Mouse (Mus musculus) brain, embryonic 18.5 days (tissue): ENCODE data around the gene Bcl11a.

Experiments
- DNase-seq: peaks from one replicate; pipeline ENCODE4 v3.0.0-alpha.2; 2012; ENCODE audit warnings: low read depth, low spot score

The Bcl11a gene

DNA sequence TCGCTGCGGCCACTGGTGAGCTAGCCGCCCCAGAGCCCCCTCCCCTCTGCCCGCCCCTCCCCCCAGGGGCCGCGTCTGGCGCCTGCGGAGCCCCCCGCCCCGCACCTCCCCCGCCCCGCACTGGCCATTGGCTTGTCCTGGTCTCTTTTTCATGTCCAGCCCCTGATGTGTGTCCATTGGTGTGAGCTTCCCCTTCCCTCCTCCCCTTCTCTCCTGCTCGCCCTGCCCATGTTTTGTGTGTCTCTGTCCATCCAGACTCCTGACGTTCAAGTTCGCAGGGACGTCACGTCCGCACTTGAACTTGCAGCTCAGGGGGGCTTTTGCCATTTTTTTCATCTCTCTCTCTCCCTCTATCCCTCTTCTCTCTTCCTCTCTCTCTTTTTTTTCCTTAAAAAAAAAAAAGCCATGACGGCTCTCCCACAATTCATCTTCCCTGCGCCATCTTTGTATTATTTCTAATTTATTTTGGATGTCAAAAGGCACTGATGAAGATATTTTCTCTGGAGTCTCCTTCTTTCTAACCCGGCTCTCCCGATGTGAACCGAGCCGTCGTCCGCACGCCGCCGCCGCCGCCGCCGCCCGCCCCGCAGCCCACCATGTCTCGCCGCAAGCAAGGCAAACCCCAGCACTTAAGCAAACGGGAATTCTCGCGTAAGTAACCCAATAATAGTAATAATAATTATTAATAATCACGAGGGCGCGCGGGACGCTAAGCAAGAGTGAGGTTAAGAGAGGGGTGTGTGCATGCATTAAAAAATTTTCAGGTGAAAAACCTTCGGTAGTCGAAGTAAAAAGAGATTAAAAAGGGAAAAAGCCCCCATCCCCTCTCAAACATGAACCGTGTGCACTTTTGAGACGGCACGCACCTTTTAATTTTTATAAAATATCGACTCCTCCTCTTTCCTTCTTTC is at the start of gene Bcl11a:
Gene Bcl11a, plus strand, starts transcription at position 262 of the 911 bp plus-strand sequence.
- no peak for DNase-seq

DNA sequence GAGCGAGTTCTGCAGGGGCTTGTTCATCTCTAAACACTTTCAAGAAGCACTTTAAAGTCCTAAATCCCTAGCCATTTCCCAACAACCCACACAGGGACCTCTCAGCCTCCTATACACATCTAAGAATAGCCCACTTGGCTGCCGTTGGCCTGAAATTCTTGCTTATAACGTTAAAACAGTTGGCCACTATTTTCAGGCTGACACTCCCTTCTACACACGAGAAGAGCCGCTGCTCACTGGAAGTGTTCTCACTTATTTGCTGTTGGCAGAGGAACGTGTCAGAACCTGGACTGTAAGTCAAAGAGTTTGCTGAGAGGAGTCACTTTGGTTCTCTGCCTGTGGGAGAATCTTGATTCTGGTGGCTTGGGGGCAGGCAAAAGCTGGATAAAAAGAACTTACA is 33.8 kb upstream of the Bcl11a start:
- DNase-seq = no peak

DNA sequence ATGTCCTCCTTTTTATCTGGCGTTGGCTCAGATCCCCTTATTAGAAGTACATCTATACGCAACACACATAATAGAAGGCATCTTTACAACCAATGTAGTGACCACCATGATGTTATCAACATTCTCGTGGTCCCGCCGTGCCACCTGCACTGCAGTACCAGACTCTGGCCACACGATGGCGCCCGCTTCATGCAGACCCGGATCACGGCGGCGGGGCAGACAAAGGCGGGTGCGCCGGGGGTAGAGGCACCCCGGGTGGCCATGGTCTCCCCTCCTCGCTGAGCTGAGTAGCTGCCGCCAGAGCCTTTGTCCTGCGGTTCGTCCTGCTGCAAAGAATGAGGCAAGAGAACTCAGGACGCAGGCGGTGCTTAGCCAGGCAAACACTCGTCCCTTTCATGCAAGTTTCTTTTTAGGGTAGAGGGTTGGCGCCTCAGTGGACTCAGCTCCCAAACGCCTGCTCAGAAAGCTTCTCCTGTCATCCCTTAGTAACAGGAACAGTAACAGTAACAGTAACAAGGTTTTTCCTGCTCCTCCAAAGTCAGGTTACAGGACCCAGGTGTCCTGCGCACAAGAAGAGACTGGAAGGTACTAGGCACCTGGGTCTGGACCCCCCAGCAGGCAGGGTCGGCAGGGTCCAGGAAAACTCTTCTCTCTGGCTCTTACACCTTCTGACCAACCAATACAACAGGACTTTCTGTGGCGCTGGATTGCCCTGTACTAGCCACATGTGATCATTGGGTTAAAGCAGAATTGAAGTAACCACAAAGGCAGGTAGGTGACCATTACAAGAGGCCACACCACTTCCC is 28.4 kb upstream of the Bcl11a start:
- no peak for DNase-seq

DNA sequence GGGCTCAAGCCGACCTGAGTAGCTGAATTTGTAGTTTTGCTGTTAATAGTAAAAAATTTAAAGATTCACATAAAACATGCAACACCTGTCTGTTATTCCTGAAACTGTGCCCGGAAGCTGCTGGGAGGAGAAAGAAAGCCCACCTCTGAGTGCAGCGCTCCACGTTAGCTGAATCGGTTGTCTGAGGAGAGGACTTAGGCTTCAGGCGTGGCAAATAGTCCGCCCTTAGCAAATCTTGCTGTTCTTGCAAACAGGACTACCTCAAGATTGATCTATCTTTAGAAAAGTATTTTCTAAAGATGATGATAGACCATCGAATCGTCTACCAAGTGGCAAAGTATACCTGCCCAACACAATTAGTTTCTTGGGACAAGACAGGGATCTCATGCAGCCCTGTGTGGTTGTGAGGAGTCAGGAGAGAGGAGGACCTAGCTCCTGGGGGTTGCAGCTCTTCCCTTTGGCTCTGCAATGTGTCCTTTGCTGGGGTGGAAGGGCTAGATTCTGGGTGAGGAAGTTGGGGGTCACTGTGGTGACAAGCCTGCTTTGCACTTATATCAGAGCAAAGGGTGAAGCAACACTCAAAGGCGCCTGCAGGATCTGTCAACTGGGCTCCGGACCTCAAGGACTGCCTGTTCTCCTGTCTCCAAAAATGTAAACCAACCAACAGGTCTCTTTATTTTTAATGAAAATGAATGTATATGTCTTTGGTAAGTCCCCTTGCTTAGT is 27.7 kb upstream of the Bcl11a start:
- DNase-seq = no peak

DNA sequence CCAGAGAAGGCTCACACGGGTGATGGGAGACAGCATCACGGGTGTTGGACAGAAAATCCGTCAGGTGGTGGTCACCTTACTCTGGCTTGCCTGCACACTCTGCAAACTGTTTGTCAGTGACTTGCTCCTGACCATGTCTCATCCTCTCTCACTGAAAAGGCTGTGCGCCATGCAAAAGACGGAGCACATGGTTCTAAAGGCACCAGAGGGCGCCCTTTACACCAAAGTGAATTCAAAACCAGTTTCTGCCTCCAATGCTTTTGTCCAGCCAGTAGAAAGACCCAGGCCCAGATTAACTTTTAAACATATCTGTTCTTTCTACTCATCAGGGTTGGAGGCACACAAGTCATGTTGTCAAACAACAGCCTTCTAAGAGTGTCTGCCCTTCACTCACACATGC is 25.0 kb upstream of the Bcl11a start:
- no peak for DNase-seq

DNA sequence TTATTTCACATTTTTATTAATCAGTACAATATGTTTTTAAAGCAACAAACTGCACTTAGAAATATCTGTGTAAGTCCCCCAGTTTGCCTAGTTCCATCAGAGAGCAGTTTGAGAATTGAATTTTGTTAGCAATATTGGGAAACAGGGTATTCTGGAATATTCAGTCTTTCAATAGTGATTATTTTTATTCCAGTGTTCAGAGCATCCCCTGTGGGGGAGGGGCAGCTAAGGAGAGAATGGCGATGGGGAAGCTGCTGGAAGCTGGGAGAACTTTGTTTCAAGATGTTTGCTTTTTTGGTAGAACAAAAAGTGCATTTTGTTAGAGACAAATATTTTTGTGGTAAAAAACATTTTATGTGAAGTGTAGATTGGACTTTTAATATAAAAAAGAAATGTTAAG is 18.7 kb upstream of the Bcl11a start:
- DNase-seq = no peak

DNA sequence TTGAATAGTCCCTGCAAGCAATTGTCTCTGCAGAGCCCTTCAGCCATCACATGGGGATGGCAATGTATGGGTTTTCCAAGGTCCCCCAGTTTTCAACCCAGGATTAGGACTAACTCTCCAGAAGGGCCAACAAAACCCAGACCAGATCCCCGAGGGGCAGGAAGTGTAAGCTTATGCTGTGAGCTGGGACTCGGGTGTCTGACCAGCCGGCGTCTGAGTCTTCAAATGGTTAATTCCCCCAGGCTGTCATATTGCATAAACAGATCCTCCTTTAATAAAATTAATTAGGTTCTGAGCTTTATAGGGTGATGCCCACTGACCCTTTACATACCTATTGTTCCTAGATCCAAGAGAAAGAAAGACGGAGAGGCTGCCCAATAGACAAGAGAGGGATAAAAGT is 17.4 kb upstream of the Bcl11a start:
- no peak for DNase-seq

DNA sequence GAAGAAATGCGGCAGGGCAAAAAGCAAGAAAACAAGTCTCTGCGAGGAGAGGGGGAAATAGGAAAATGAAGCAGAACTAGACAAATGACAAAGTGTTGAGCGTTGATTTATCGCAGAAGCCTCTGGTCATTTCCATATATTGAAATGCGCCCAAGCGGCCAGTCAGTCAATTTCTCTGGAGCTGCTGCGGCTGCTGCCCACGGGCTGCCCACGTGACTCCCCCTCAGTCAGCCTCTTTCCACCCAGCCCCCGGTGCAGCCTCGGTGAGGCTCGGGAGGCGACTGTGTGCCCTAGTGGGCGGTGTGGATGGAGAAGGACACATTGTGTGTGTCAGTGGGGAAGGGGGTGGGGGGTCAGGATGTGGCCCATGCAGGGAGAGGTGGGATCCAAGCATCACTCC is 16.0 kb upstream of the Bcl11a start:
- no peak for DNase-seq

DNA sequence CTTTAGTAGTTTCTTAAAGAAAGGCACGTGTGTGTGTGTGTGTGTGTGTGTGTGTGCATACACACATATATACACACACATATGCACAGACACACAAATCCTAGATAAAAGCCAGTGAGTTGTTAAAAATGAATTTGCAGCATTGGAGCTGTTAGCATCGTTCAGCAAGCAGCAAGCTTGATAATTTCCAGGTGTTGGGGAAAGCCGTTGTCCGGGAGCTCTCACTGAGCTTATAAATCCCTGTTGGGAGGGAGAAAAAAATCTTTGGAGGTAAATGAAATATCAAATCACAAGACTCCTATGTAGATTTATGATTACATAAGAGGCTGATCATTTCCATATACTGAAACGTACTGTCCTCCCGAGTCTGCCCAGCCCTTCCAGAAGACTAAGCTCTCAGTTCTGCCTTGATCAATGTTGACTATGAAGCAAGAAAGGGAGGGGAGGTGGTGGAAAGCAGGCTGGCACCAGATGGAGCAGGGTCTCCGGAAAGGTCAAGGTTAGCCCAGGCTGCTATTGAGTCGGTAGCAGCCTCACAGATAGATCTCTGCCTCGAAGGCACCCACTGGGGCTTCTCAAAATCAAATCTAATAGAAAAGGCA is 15.3 kb upstream of the Bcl11a start:
- no peak for DNase-seq

DNA sequence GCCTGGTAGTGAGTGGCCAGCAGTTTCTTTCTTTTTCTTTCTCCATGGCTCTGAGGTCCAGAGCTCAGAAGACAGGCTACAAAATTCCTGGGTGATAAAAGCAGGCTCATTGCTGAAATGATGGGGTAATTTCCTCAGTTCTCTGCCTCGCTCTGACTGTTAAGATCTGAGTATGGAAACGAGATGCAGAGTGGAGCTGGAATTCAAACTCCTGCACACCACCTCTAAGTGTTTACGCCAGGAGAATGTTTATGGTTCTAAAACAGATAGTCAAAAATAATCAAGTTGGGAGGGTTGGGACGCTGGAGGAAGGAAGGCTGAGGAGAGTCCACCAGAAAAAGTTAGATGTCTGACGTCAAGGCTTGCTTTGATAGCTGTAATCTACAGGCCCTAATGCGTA is 13.6 kb upstream of the Bcl11a start:
- DNase-seq = no peak

DNA sequence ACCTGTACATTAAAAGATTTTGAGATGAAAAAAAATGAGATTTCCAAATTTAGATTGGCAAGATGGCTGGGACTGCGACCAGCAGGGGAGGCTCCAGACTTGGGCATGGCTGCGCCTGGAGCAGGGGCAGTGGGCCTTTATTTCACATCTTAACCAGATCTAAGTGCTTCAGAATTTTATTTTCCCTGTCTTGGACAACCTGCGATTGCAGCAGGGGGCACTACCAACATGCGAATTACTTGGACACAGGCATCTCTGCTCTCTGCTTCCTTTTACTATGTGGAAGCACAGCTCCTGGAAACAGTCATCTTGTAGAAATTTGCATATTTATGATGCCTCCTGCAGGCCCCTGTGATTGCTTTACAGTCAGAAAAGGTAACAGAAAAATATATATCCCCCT is 12.5 kb upstream of the Bcl11a start:
- DNase-seq = no peak

DNA sequence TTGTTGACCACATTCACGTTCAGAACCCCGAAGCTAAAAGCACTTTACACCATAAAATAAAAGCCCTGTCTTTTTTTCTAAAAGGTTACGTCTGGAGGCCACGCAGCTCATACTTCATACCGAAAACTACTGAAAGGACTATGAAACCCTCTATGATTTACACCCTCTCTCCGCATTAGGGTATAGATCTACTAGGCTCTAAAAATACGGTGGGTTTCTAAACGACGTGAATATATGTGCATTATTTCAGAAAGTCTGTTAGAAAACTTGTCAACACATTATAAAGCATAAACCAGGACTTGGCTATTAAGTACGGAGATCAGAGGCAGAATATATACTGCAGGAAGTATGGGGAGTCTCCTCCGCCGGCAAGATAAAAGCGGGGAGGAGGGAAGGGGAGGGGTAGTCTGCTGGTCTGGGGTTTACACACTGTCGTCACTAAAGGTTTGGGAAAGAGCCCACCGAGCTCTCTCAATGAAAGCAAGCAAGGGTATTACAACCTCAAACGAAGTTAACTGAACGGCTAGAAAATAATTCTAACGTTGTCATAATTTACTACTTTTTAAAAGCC is 3.8 kb upstream of the Bcl11a start:
- no peak for DNase-seq

DNA sequence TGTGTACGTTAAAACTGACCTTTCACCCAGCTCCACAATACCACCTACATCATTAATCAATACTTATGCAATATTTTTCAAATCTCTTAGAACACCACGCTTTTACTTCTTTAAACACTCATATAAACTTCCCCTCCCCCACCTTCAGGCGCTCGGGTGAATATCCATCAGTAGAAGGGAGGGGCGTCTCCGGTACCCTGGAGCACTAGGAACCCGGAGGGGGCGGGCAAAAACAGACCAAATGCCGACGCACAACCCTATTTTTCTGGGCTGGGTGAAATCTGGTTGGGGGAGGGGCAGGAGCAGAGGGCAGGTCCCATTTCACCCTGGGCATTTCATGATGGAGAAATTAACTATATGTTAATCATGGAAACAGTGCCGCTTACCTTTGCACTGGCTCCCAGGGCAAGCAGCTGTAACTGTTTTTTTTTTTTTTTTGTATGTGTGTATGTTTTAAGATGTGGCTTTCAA is 3.2 kb upstream of the Bcl11a start, which contains the start of gene A830031A19Rik:
Gene A830031A19Rik, minus strand, starts transcription at position 421 of the 471 bp plus-strand sequence.
- DNase-seq = no peak

DNA sequence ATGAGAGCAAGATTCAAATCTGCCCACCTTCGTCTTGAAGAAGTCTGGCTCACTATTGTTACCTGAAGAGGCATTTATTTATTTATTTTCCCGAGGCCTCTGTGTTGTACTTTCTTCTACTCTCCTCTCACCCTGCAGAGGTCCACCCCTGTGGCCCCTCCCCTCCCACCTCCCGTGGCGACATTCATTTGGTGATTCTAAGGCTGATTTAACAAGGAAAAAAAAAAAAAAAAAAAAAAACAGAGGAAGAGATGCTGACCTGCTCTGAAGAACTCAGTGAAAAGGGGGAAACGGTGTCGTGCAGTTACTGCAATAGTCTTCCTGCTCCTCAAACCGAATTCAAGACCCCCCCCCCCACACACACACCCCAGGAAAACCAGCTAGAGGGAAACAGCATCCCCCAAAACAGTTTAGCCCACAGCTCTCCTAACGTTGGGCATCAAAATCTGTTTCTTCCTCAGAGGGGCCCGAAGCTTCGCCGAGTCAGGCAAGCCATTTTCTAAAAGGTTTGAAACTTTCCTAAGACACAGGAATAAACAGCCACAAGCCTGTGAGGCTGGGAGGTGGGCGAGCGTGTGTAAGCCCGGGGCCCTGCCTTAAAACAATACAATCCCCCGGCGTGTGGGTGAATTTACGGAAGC is 2.2 kb upstream of the Bcl11a start:
- DNase-seq = no peak

DNA sequence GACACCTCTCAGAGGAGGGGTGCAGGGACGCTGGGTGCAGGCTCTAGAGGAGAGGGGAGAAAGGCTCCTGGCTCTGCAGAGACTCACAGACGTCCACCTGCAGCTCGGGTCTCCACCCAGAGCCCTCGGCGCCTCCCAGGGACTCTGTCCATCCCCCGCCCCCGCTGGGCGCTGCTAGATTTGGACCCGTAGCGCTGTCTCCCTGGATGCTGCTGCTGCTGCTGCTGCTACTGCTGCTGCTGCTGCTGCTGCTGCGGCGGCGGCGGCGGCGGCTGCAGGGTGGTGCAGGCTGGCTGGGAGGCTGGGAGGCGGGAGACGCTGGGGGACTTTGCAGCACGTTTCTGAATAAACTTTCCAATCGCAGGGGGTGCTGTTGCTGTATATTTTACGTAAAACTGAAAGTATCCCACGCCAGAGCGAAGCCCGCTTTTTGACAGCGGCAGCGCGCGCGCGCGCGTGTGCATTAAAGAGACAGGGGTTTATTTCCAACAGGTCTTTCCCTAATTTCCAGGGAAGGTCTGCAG is 1.7 kb upstream of the Bcl11a start:
- peak; percentile 79 for DNase-seq

DNA sequence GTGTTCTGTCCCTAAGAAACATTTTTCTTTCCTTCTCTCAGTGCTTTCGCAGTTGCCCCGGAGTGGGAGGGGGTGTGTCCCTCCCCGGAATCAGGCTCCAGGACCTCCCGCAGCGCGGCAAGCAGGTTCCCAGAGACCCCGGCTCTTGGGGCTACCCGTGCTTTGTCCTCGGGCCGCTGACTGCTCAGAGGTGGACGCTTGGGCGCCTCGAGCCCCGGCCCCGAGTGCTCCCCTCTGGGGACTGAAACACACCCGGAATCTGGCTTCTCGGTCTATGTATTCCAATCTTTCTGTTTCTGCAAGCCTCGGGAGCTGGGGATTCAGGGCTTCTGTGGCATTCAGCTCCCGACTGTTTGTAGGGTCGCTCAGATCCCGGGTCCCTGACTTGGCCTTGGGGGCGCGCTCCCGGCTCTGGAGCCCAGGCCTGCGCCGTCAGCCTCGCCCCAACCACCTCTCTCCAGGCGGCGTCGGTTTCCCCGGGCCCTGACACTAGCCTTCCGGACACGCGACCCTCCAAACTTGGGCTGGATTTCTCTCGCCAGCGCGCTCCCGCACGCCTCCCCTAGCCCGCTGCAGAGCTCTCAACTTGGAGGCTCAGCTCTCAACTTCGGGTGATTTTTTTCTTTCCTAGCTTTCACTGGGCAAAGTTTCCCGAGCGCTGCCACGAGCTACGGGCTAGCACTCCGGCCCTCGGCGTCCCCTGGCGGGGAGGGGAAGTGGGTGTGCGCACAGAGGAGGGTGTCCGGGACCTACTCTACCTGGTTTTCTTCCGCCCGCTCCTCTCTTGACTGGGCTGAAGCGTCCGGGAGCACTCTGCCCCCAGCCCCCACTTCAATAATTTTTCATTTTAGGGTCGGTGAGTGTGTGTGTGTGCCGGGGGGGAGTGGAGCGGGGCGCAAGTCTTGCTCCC is 780 bp upstream of the Bcl11a start:
- no peak for DNase-seq

DNA sequence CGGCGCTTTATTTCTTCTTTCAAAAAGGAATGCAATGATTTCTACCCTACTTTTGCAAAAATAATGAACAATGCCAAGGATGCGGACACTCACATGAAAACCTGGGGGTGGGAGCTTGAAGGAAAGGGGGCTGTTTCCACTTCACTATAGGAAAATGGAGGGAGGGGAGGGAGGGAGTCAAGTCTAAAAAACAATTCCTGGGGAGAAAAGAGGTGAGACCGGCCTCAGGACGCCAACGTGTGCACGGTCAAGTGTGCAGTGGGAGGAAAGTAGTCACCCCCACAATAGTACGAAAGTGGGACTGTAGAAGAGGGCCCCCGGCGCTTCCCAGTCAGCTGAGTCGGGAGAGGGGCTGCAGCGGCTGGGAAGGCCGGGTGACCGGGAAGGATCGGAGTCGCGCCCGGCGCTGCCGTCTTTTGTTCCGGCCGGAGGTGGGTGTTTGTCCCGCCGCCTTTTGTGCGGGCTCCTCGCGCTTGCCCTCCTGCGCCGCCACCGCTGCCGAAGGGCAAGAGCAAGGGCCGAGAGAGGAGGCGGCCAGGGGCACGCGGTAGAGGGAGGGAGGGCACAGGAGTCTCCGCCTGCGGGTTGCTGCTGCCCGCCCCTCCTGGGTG is 955 bp downstream of the Bcl11a start:
- no peak for DNase-seq

DNA sequence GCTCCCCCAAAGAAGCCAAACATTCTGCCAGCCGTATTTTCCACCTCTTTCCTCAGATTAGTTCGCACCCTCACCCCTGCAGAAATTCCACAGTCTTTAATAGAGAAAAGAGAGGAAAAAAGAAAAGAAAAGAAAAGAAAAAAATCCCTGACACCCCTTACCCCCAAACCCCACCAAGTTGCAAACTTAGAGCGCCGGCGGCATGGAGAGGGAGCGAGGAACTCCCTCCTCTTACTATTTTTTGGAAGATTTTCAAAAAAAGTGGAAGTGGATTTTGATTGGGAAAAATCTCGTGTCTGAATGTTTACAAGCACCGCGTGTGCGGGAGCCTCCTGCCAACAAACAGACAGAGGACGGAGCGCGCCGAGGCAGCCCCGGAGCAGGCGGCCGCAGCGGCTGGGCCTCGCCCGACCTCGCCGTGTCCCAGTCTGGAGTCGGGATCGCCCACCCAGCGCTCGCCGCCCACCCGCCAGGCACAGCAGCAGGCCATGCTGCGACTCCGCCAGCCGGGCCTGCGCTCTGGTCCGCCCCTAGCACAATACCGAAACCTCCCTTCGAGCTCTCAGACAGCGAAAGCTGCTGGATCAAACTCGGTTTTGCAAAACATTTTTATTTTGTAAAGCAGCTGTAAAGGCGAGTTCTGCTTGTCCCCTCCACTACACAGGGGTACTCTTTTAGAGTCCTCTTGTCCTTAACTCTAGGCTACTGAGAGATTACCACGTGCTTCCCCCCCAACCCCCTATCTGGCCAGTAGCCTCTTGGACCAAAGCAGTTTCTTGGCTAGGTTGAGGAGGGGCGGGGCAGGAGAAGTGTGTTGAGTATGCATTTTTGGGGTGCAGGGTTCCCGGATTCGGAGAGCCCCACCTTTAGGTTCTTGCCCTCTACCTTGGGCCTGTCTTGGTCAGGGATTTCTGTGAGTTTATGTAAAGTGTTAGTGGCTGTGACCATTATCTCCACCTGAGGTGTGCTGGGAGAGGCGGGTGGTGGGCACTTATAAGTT is 1.8 kb downstream of the Bcl11a start:
- no peak for DNase-seq
